Mouse (Mus musculus) spleen, postnatal 36 days (tissue): ENCODE measurements around the gene Gm45337.
"Not testable (repeated sequence)": the region's sequence is repeated elsewhere in the genome, so short reads cannot be mapped to it uniquely, and the experiment has no call there.

ENCODE experiments used
- DNase-seq, 2 experiments: peaks; one replicate each; pipeline ENCODE4 v3.0.0; 2022; ENCODE audit warnings: low spot score in 2 of 2, mixed read lengths in 1 of 2

The Gm45337 gene

GRCm38 (mm10) chr7:142144507-142144906 lies at the start of gene Gm45337:
TSS of gene Gm45337 (minus strand) at chr7:142144607.
- DNase-seq: no peak

GRCm38 (mm10) chr7:142190289-142190688 lies 45.9 kb upstream of the Gm45337 start, which contains the start of gene Gm10153:
TSS of gene Gm10153 (minus strand) at chr7:142190389.
- no peak for DNase-seq

GRCm38 (mm10) chr7:142188156-142188555 lies 43.7 kb upstream of the Gm45337 start:
- DNase-seq: no peak

GRCm38 (mm10) chr7:142181021-142181420 lies 36.6 kb upstream of the Gm45337 start:
- no peak for DNase-seq

GRCm38 (mm10) chr7:142178685-142179084 lies 34.3 kb upstream of the Gm45337 start:
- DNase-seq: no peak

GRCm38 (mm10) chr7:142175905-142176304 lies 31.5 kb upstream of the Gm45337 start, which contains the start of gene Krtap5-2:
TSS of gene Krtap5-2 (minus strand) at chr7:142176005.
- not testable (repeated sequence) for DNase-seq

GRCm38 (mm10) chr7:142169836-142170235 lies 25.4 kb upstream of the Gm45337 start:
- no peak for DNase-seq

- DNase-seq: not testable (repeated sequence)
These were observed 21.2 kb upstream of the Gm45337 start, which contains the start of gene Gm4553 for GRCm38 (mm10) chr7:142165639-142166038. TSS of gene Gm4553 (minus strand) at chr7:142165739.

- DNase-seq: no peak
These were observed 15.0 kb upstream of the Gm45337 start for GRCm38 (mm10) chr7:142159366-142159765.

GRCm38 (mm10) chr7:142157013-142157412 lies 12.6 kb upstream of the Gm45337 start, which contains the start of gene Gm29735:
TSS of gene Gm29735 (minus strand) at chr7:142157113.
- not testable (repeated sequence) for DNase-seq

- DNase-seq: no peak
These were observed 10.9 kb upstream of the Gm45337 start for GRCm38 (mm10) chr7:142155308-142155707.

GRCm38 (mm10) chr7:142152191-142152590 lies 7.8 kb upstream of the Gm45337 start:
- no peak for DNase-seq

GRCm38 (mm10) chr7:142148633-142149032 lies 4.2 kb upstream of the Gm45337 start:
- DNase-seq: no peak

GRCm38 (mm10) chr7:142146033-142146432 lies 1.6 kb upstream of the Gm45337 start:
- peak in 1 of 2 experiments; percentile 22 for DNase-seq

- no peak for DNase-seq
These were observed 1.1 kb upstream of the Gm45337 start for GRCm38 (mm10) chr7:142145413-142145940.

- not testable (repeated sequence) for DNase-seq
These were observed 849 bp downstream of the Gm45337 start for GRCm38 (mm10) chr7:142143506-142144010.

- no peak for DNase-seq
These were observed 3.7 kb downstream of the Gm45337 start for GRCm38 (mm10) chr7:142140696-142141095.

GRCm38 (mm10) chr7:142135934-142136333 lies 8.5 kb downstream of the Gm45337 start, which contains the start of gene Gm39115:
TSS of gene Gm39115 (minus strand) at chr7:142136034.
- not testable (repeated sequence) for DNase-seq

- no peak for DNase-seq
These were observed 10.0 kb downstream of the Gm45337 start for GRCm38 (mm10) chr7:142134206-142134995.

- DNase-seq: no peak
These were observed 15.6 kb downstream of the Gm45337 start for GRCm38 (mm10) chr7:142128843-142129242.

- DNase-seq: not testable (repeated sequence)
These were observed 23.8 kb downstream of the Gm45337 start, which contains the start of gene Gm45618 for GRCm38 (mm10) chr7:142120629-142121028. TSS of gene Gm45618 (minus strand) at chr7:142120729.

- no peak for DNase-seq
These were observed 24.8 kb downstream of the Gm45337 start for GRCm38 (mm10) chr7:142119632-142120031.
